Mouse (Mus musculus) ES-Bruce4 (cell line): Measurements from ENCODE around the gene Rpl36al. TPM values are rescaled to one million over a fixed set of nuclear protein-coding genes. Genes with fewer than 3 reads are reported as not detected.

Source experiments
- H3K27ac ChIP-seq: 2 replicates; pipeline ENCODE4 v1.5.1; 2012; ENCODE audit warnings: low read length, inconsistent platforms; ENCODE audit not compliant: insufficient read depth
- H3K27me3 ChIP-seq: 2 replicates; pipeline ENCODE4 v1.6.1; 2012; ENCODE audit warnings: mild to moderate bottlenecking, low read length, inconsistent platforms; ENCODE audit not compliant: control insufficient read depth, poor library complexity, insufficient read depth, severe bottlenecking
- H3K36me3 ChIP-seq: 2 replicates; pipeline ENCODE4 v1.6.1; 2012; ENCODE audit warnings: inconsistent platforms, mild to moderate bottlenecking, low read length, moderate library complexity; ENCODE audit not compliant: control insufficient read depth, poor library complexity, insufficient read depth, severe bottlenecking
- H3K4me1 ChIP-seq: one replicate; pipeline ENCODE4 v1.8.1; 2011; ENCODE audit warnings: low read length; ENCODE audit not compliant: control insufficient read depth, insufficient read depth
- H3K4me3 ChIP-seq: 2 replicates; pipeline ENCODE4 v1.5.1; 2011; ENCODE audit warnings: low read depth, mild to moderate bottlenecking, low read length
- H3K9ac ChIP-seq: 2 replicates; pipeline ENCODE4 v1.6.1; 2012; ENCODE audit warnings: low read depth, mild to moderate bottlenecking, inconsistent platforms; ENCODE audit not compliant: poor library complexity, severe bottlenecking
- H3K9me3 ChIP-seq: replicated peaks from 2 replicates; pipeline ENCODE4 v1.6.1; 2012; ENCODE audit warnings: mild to moderate bottlenecking, low read length, inconsistent platforms; ENCODE audit not compliant: control insufficient read depth, poor library complexity, insufficient read depth, severe bottlenecking
- CTCF ChIP-seq: IDR thresholded peaks from one replicate; pipeline ENCODE4 v1.8.1; 2011; ENCODE audit warnings: low read depth, low read length
- EP300 ChIP-seq: IDR thresholded peaks from 2 replicates; pipeline ENCODE4 v1.6.1; 2011; ENCODE audit warnings: low read depth, low read length; ENCODE audit not compliant: insufficient read depth
- POLR2A ChIP-seq: IDR thresholded peaks from one replicate; pipeline ENCODE4 v1.8.1; 2011; ENCODE audit warnings: low read length; ENCODE audit not compliant: insufficient read depth
- polyA plus RNA-seq: library from polyadenylated mRNA; stranded (reverse); fragments of >200 nt; gene quantifications from 2 replicates; pipeline ENCODE4 v1.2.4, GENCODE M21; 2011; ENCODE audit warnings: low read depth; ENCODE audit not compliant: missing spikeins, insufficient read depth, insufficient read length

Gene Rpl36al
- 699 and 714 TPM in 2 replicates for polyA plus RNA-seq

DNA sequence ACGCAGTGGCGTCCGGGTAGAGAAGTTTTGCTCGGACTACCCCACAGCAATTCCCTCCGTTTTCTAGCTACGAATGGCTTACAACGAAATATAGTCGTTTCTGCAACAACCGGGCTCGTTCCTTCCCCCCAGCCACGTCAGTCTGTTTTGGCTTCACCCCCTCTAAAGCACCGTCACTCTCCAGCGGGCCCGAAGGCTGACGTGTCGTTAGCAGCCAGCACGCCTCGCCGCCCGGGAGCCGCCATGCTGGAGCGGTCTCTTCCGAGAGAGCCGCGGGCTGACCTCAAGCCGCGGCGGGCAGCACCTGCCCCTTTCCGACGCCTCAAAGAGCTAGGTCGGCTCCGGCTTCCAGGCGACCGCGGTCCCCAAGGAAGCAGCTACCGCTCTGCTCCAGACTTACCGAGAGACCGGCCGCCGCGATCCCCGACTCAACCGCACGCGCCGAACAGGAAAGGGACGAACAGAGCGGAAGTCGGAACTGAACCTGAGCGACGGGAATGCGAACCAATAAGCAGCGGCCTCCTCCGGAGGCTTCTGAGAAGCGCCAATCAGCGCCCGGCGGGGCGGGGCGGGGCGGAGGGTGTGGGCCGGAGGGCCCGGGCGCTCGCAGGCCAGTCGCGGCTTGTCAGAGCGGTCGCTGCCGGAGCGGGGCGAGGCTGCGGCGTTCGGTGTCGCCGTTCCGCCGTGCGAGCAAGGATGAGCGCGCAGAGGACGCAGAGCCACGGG is at the start of gene Rpl36al, which contains the start of gene Mgat2:
TSS of gene Rpl36al (minus strand) at position 501 of the 726 bp plus-strand sequence.
TSS of gene Mgat2 (plus strand) at position 575 of the 726 bp plus-strand sequence.
- no peaks in the 10 kb centered on the region for H3K9me3 ChIP-seq
- no peaks in the 10 kb centered on the region for H3K27me3 ChIP-seq
- H3K9ac ChIP-seq, result peak within 1 kb of the TSS; percentile 84
- no peaks in the 10 kb centered on the region for H3K4me1 ChIP-seq
- H3K36me3 ChIP-seq, result peaks cover 17% of the 10 kb centered on the region
- H3K4me3 ChIP-seq, result peak within 1 kb of the TSS; percentile 97
- no peak for TF ChIP-seq EP300
- peak; percentile 24 for TF ChIP-seq POLR2A
- TF ChIP-seq CTCF, result no peak
- H3K27ac ChIP-seq, result peak within 1 kb of the TSS; percentile 46

DNA sequence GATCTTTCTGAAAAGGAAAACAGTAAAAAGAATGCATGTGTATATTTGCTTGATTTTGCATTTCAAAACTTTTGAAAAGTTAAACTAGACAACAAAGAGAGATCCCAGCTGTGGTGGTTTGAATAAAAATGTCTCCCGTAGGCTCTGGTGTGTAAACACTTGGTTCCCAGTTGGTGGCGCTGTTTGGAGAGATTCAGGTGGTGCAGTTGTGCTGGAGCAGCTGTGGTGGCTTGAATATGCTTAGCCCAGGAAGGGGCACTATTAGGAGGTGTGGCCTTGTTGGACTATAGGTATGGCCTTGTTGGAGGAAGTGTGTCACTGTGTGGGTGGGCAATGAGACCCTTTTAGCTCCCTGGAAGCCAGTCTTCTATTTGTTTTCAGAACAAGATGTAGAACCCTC is 45.4 kb upstream of the Rpl36al start:
- TF ChIP-seq POLR2A (no peak), EP300 (no peak), CTCF (peak; percentile 68)
- Histone ChIP-seq H3K27ac (no peak overlapping the region), H3K36me3 (0 out of 2 replicates have a peak, but pooled peaks cover 2% of the 10 kb centered on the region), H3K9me3 (no peaks in the 10 kb centered on the region), H3K9ac (no peak overlapping the region), H3K4me1 (no peaks in the 10 kb centered on the region), H3K27me3 (no peaks in the 10 kb centered on the region), H3K4me3 (no peak overlapping the region)

DNA sequence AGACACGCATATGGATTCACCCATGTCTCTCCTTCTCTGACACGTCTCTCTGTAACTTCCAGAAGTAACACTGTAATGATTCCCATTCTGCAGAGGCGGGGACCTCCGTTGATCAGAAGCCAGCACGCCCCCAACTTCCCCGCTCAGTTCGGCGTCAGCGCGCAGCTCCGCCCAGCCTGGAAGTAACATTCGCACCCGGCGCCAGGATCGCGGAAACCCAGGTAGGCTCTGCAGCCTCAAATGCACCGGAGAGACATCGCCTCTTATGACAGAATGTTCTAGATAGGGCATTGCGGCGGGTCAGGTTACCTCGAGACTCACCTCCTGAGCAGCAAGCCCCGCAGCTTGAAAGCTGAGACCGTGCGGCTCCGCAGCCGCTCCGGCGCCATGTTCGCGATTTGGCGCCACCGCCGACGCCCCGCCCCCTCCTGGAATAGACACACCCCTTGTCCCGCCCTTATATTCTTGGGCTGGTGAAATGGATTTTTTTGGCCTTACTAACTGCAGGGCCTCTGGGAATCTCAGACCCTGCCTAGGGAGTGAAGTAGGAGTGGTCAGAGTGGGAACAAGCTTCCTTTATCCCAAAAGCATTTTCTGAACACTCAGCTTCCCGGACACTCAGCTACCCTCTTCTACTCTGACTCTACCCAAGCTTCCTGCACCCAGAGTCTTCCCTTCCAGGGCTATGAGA is 44.0 kb upstream of the Rpl36al start, which contains the start of gene Pole2:
TSS of gene Pole2 (minus strand) at position 420 of the 691 bp plus-strand sequence.
- Histone ChIP-seq H3K27me3 (no peaks in the 10 kb centered on the region), H3K27ac (peak within 1 kb of the TSS; percentile 74), H3K4me3 (peak within 1 kb of the TSS; percentile 93), H3K9me3 (no peaks in the 10 kb centered on the region), H3K4me1 (no peaks in the 10 kb centered on the region), H3K36me3 (peaks cover 5% of the 10 kb centered on the region; the same call in 1 of the 2 replicates), H3K9ac (peak within 1 kb of the TSS; percentile 73)
- TF ChIP-seq POLR2A (peak; percentile 50), EP300 (no peak), CTCF (no peak)

DNA sequence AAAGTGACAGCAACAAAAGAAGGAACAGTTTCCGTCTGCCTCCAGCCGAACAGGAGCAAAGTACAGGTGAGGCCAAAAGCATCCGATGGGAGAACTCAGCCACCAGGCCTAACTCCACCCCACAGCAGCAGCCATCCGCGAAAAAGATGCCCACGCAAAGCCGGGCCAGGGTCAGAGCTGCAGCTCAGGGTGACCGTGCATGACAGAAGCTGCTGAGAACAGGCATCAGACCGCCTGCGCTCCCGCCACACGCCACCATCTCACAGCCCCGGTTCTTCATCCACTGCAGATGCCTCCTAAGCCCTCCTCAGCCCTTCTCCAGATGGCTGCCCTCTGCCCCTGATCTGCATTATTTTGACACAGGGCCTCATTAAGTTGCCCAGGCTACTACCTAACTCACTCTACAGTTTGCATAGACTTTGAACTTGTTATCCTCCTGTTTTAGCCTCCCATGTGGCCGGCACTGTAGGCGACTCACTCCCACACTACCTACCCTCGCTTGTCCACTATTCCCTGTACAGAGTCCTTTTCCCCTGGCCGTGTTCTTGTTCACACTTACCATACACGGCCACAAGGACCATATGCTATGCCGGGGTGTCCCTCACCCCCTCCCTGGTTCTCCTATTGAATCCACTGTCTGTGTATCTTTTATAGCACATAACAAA is 36.9 kb upstream of the Rpl36al start:
- Histone ChIP-seq H3K27me3 (no peaks in the 10 kb centered on the region), H3K27ac (no peak overlapping the region), H3K9ac (no peak overlapping the region), H3K4me3 (no peak overlapping the region), H3K36me3 (peaks cover 8% of the 10 kb centered on the region), H3K9me3 (no peaks in the 10 kb centered on the region), H3K4me1 (no peaks in the 10 kb centered on the region)
- TF ChIP-seq CTCF, result no peak
- TF ChIP-seq EP300, result no peak
- TF ChIP-seq POLR2A, result no peak

DNA sequence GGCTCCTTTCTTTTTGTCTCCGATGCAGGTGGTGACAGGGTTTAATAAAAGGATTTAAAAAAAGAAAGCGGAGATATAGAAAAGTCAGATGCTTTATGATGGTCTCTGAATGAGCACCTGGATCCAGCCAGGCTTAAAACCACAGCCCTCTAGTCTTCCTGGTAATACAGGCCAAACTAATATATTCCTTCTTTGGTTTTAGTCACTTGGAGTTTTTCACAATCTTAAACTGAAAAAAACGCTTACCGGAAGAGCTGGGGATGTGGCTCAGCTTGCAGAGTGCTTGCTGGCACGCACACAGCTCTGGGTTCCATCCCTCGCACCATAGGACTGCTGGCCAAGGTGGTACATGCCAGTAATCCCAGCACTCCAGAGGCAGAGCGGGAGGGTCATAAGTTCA is 32.7 kb upstream of the Rpl36al start:
- no peak overlapping the region for H3K9ac ChIP-seq
- H3K4me1 ChIP-seq, result no peaks in the 10 kb centered on the region
- H3K36me3 ChIP-seq, result peaks cover 11% of the 10 kb centered on the region
- H3K4me3 ChIP-seq, result no peak overlapping the region
- TF ChIP-seq EP300 (no peak), CTCF (no peak), POLR2A (no peak)
- no peaks in the 10 kb centered on the region for H3K9me3 ChIP-seq
- H3K27me3 ChIP-seq, result no peaks in the 10 kb centered on the region
- no peak overlapping the region for H3K27ac ChIP-seq
